Mouse (Mus musculus) hindbrain, postnatal 0 days (tissue): ENCODE results near the gene Rabgap1. TPM values are rescaled to one million over a fixed set of nuclear protein-coding genes. Genes with fewer than 3 reads are reported as not detected.

ENCODE experiments used
- ATAC-seq: fragments of 200-750 bp; cut with Nextera tagmentation; 2 replicates; pipeline ENCODE4 v1.8.0; 2017; ENCODE audit warnings: mild to moderate bottlenecking, moderate TSS enrichment, moderate library complexity
- DNase-seq: peaks from one replicate; pipeline ENCODE4 v3.0.0-alpha.2; 2015; ENCODE audit warnings: low spot score
- H3K27ac ChIP-seq: fragments of 300-500 bp; sonication (generic); 2 replicates; pipeline ENCODE4 v1.5.1; 2014; ENCODE audit warnings: mild to moderate bottlenecking
- H3K27me3 ChIP-seq: fragments of 300-500 bp; sonication (generic); 2 replicates; pipeline ENCODE4 v1.6.1; 2014; ENCODE audit warnings: low read length, mixed read lengths; ENCODE audit not compliant: insufficient read depth
- H3K36me3 ChIP-seq: fragments of 300-500 bp; sonication (generic); 2 replicates; pipeline ENCODE4 v1.6.1; 2014; ENCODE audit warnings: low read length, mixed read lengths; ENCODE audit not compliant: insufficient read depth
- H3K4me1 ChIP-seq: fragments of 300-500 bp; sonication (generic); 2 replicates; pipeline ENCODE4 v1.6.1; 2014; ENCODE audit warnings: antibody characterized with exemption, low read length, mixed read lengths; ENCODE audit not compliant: insufficient read depth
- H3K4me2 ChIP-seq: fragments of 300-500 bp; sonication (generic); 2 replicates; pipeline ENCODE4 v1.6.1; 2014; ENCODE audit warnings: low read depth, mild to moderate bottlenecking, low read length, moderate library complexity, mixed read lengths
- H3K4me3 ChIP-seq: fragments of 300-500 bp; sonication (generic); 2 replicates; pipeline ENCODE4 v1.5.1; 2014; ENCODE audit warnings: low read length
- H3K9ac ChIP-seq: fragments of 300-500 bp; sonication (generic); replicated peaks from 2 replicates; pipeline ENCODE4 v1.6.1; 2014; ENCODE audit warnings: mild to moderate bottlenecking, low read length, moderate library complexity, mixed read lengths
- H3K9me3 ChIP-seq: fragments of 300-500 bp; sonication (generic); 2 replicates; pipeline ENCODE4 v1.6.1; 2016; ENCODE audit warnings: low read length, mixed read lengths
- CTCF ChIP-seq: IDR thresholded peaks from 2 replicates; pipeline ENCODE4 v1.5.1; 2016; ENCODE audit warnings: antibody characterized with exemption, control low read depth, low read depth
- whole genome bisulfite sequencing: fragments of 180-500 bp; shearing (Covaris S2); extraction: QIAGEN DNeasy Blood & Tissue Kit; methylation state at CpG from one replicate; pipeline ENCODE4 v1.1.7; 2014; 5-methylcytosine and 5-hydroxymethylcytosine counted together
- polyA plus RNA-seq: library from polyadenylated mRNA; unstranded; fragments of >200 nt; fragmentation: Nextera tagmentation; extraction: Ambion mirVana; gene quantifications from 2 replicates; pipeline ENCODE4 v1.2.1, GENCODE M21; 2015
- total RNA-seq: library from RNA; depleted of rRNA; stranded (reverse); fragments of >200 nt; gene quantifications from 2 replicates; pipeline ENCODE4 v1.2.3, GENCODE M21; 2014; rRNA removed

The Rabgap1 gene
- total RNA-seq (55.2 and 60.8 TPM in 2 replicates), polyA plus RNA-seq (46.9 and 51.0 TPM in 2 replicates)

DNA sequence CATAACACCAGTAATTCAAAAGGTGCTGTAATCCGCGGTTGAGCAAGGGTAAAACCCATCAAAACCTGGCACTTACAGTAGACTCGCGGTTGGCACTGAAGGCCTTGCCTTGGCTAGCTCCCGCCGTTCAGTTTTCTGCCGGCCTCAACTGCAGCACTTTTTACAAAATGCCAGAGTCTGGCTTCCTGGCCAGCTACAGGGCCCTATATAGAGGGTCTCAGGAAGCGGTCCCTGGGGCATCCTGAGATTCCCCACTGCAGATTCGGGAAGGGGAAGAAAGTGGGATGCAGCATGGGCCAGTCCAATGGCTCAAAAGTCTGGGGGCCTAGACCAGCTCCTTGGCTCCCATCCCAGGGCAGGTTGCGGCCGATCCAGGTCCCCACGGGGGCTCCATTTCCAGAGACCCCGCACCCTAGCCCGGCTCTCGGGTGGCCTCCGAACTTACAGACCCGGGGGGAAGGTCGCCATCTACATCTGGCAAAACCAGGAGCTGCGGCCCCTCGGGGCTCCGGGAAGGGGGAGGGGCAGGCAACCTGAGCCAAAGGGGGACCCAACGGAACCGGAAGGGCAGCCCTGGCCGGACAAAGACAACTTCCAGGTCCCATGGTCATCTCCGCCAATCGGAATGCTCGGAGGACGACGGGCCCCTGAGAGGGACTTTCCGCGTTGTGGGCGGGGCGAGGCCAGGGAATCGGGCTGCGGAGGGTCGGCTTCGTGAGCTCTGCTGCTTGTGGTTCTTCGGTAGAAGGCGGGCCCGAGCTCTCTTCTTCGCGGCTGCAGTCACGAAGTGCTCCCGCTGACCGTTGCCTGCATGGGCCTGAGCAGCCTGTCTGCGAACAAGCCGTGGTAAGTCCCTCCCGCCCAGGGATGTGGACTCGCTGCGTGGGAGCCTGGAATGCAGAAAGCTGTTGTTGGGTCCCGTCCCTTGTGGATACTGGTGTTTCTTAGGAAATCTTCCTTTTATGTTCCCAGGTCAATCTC lies at the start of gene Rabgap1, which contains the start of the genes Zbtb26 and Zbtb6:
Gene Rabgap1 (plus strand): TSS at position 669 of the 981 bp plus-strand sequence.
Gene Zbtb26 (minus strand): TSS at position 525 of the 981 bp plus-strand sequence.
Gene Zbtb6 (minus strand): TSS at position 561 of the 981 bp plus-strand sequence.
- Histone ChIP-seq H3K27ac (peak within 1 kb of the TSS; percentile 85), H3K27me3 (no peaks in the 10 kb centered on the region), H3K9me3 (no peaks in the 10 kb centered on the region), H3K4me2 (peak within 1 kb of the TSS; percentile 92), H3K36me3 (no peaks in the 10 kb centered on the region), H3K9ac (peak within 1 kb of the TSS; percentile 89), H3K4me3 (peak within 1 kb of the TSS; percentile 80), H3K4me1 (peaks cover 12% of the 10 kb centered on the region; the same call in 1 of the 2 replicates)
- ATAC-seq = peak; percentile 100
- under 1% methylated on average over 51 of the region's 51 CpGs for WGBS
- TF ChIP-seq CTCF = no peak
- peak; percentile 98 for DNase-seq

GRCm38 (mm10) chr2:37395539-37395938 lies 47.5 kb upstream of the Rabgap1 start:
- Histone ChIP-seq H3K4me3 (no peak overlapping the region), H3K4me2 (no peak overlapping the region), H3K9ac (no peak overlapping the region), H3K4me1 (no peaks in the 10 kb centered on the region), H3K27ac (no peak overlapping the region), H3K27me3 (no peaks in the 10 kb centered on the region), H3K9me3 (no peaks in the 10 kb centered on the region), H3K36me3 (peaks cover 16% of the 10 kb centered on the region)
- TF ChIP-seq CTCF = peak; percentile 33; the same call in 1 of the 2 replicates
- DNase-seq = peak; percentile 35
- WGBS = 43% methylated on average over 1 of the region's 1 CpGs
- ATAC-seq = no peak

GRCm38 (mm10) chr2:37421903-37422302 lies 21.2 kb upstream of the Rabgap1 start:
- no peaks in the 10 kb centered on the region for H3K9me3 ChIP-seq
- peaks cover 14% of the 10 kb centered on the region; the same call in 1 of the 2 replicates for H3K4me1 ChIP-seq
- H3K27ac ChIP-seq = peak overlapping the region; percentile 97
- DNase-seq = no peak
- peak overlapping the region; percentile 66 for H3K4me2 ChIP-seq
- no peaks in the 10 kb centered on the region for H3K27me3 ChIP-seq
- no peak for ATAC-seq
- 5% methylated on average over 3 of the region's 3 CpGs for WGBS
- H3K9ac ChIP-seq = peak overlapping the region; percentile 98
- peak overlapping the region; percentile 96 for H3K4me3 ChIP-seq
- TF ChIP-seq CTCF = no peak
- H3K36me3 ChIP-seq = no peaks in the 10 kb centered on the region; the same call in 1 of the 2 replicates

DNA sequence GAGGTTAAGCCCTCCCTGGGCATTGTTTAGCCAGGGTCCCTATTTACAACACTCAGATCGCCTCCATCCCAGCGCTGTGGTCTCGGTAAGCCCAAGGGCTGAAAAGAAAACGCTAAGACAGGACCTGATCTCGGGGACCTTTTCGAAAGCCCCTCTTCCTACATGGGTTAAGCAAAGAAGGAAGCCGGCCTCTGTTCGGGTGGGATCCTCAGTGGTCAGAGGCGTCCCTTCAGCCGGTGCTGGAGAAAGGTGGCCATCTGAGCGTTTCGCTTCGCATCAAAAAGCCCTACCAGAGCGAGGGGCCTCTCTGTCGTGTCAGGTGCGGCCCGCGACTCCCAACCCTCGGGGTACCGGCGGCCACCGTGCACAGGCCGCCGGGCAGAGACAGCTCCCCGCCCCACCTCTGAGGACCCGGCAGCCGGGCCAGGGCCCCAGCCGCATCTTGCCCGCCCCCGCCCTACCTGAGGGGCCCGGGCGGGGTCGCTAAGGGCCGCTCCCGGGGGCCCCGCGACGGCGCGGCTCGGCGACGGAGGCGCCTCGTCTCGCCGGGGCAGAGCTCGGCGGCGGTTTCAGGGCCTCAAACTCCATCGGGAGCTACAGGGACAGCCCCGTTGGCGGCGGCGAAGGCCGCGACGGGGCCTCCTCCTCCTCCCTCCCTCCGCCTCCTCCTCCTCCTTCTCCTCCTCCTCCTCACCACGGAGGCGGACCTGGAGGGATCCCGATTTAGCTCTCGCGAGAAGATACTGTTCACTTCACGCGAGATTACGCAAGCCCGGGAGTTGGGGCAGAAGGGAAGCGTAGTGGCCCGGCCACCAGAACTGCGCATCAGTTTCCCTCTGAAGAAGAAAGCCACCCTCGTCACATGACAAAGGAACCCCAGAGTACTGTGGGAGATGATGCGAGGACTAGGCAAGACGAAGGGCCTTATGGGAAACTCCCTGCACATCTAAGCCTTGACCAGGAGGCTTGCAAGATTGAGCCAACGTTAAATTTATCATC lies 20.5 kb upstream of the Rabgap1 start, which contains the start of gene Rc3h2:
Gene Rc3h2 (minus strand): TSS at position 598 of the 999 bp plus-strand sequence.
- H3K27ac ChIP-seq = peak within 1 kb of the TSS; percentile 97
- H3K36me3 ChIP-seq = no peaks in the 10 kb centered on the region; the same call in 1 of the 2 replicates
- H3K4me3 ChIP-seq = peak within 1 kb of the TSS; percentile 96
- ATAC-seq (peak; percentile 100), DNase-seq (peak; percentile 98)
- H3K27me3 ChIP-seq = no peaks in the 10 kb centered on the region
- under 1% methylated on average over 54 of the region's 75 CpGs for WGBS
- peaks cover 14% of the 10 kb centered on the region; the same call in 1 of the 2 replicates for H3K4me1 ChIP-seq
- peak within 1 kb of the TSS; percentile 66 for H3K4me2 ChIP-seq
- TF ChIP-seq CTCF = no peak
- no peaks in the 10 kb centered on the region for H3K9me3 ChIP-seq
- H3K9ac ChIP-seq = peak within 1 kb of the TSS; percentile 98

- no peak overlapping the region for H3K4me2 ChIP-seq
- H3K36me3 ChIP-seq = no peaks in the 10 kb centered on the region; the same call in 1 of the 2 replicates
- peaks cover 14% of the 10 kb centered on the region; the same call in 1 of the 2 replicates for H3K4me1 ChIP-seq
- no peak for TF ChIP-seq CTCF
- DNase-seq = no peak
- WGBS = 51% methylated on average over 3 of the region's 3 CpGs
- H3K9ac ChIP-seq = no peak overlapping the region
- H3K27ac ChIP-seq = no peak overlapping the region
- no peak for ATAC-seq
- H3K27me3 ChIP-seq = no peaks in the 10 kb centered on the region
- no peak overlapping the region for H3K4me3 ChIP-seq
- no peaks in the 10 kb centered on the region for H3K9me3 ChIP-seq
Observed at GRCm38 (mm10) chr2:37423671-37424070, 19.4 kb upstream of the Rabgap1 start.
